Mouse (Mus musculus) urinary bladder, adult 18-20 months (tissue): Measurements from ENCODE around the gene Gm340.

ENCODE experiments used
- DNase-seq, 2 experiments: peaks; one replicate each; pipeline ENCODE4 v3.0.0; 2022; ENCODE audit warnings: low spot score in 2 of 2, mixed read lengths in 2 of 2

Gene Gm340

DNA sequence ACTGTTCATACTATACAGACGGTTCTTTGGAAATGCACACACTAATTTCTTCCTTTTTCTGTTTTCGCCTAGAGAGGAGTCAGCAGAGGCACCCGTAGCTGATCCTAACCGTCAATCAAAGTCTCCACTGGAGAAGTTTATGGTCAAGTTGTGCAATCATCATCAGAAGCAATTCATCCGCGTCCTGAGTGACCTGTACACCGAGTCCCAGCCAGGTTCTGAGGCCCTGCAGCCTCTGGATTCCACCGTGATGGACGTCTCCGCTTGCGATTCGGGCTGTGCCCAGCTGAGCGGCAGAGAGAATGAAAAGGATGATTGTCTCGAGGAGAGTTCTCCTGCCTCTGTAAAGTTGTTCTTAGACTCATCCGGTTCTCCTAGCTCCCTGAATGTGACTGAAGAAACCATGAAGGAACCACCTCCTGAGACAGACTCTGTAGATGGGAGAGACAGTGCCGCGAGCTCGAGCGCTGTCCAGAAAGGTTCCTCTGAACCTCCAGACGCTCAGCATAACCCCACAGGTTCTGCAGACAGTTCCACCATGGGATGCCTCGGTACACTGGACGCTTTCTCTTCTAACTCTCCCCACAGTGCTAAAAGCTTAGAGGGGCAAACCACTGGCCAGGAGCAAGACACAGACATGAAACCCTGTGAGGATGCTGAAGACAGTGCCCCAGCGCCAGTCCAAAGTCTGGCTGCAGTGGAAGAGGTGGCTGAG lies at the start of gene Gm340:
Gm340 (plus strand) TSS at position 665 of the 715 bp plus-strand sequence.
- no peak for DNase-seq

DNA sequence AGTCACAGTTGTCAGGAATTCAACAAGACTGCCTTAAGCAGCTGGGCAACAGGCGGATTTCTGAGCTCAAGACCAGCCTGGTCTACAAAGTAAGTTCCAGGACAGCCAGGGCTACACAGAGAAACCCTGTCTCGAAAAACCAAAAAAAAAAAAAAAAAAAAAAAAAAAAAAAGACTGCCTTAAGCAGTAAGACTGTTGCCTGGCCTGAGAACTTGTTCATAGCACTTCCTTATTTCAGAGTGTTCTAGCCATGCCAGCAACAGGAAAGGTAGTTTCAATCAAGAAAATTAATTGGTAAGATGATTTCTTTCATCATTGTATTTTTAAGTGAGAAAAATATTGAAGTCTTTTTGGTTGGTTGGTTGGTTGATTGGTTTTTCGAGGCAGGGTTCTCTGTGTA lies 48.1 kb upstream of the Gm340 start:
- DNase-seq, result no peak

DNA sequence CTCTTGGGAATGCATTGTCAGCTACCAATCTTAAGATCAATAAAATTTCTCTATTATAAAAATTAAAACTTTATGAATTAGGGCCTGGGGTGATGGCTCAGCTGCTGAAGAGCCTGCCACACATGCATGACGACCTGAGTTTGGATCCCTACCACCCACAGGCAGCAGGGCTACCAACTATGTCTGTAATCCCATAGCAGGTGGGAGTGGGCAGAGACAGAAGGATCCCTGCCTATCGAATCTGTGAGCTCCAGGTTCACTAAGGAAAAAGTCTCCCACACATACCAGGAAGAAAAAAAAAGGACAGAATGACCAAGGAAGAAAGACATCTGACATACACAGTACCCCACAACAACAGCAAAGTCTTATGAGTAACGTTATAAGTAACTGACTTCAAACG lies 25.2 kb upstream of the Gm340 start:
- no peak for DNase-seq

DNA sequence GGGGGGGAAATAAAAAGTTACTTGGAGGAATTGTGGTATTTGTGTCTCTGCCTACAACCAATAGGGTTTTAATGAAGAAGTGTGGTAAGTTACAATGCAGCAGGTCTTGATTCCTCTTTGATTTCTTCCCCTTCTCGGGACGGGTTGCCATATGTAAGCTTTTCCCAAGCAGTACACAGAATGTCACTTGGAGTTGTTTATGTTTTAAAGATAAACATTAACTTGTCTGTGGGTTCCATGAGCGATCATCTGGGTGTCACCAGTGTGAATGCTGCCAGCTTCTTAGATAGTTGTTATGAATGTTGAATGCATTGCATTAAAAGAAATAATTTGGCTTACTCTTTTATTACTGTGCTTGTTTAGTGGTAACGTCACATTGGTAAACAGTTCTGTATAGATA lies 24.7 kb upstream of the Gm340 start:
- no peak for DNase-seq

DNA sequence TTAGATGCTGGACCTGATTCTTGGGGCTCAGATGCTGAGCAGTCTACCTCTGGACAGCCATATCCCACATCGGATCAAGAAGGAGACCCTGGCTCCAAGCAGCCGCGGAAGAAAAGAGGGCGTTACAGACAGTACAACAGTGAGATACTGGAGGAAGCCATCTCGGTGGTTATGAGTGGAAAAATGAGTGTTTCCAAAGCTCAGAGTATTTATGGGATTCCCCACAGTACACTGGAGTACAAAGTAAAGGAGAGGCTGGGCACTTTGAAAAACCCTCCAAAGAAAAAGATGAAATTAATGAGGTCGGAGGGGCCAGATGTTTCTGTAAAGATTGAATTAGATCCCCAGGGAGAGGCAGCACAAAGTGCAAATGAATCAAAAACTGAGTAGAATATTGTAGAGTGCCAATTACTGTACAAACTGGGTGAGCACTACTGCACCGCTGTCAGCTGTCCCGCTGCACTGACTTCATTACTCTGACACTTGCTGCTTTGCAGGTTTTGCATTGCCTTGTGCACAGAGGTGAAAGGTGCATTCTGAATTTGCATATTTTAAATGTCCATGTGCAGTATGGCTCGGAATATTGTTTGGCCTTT lies 23.2 kb upstream of the Gm340 start:
- no peak for DNase-seq

DNA sequence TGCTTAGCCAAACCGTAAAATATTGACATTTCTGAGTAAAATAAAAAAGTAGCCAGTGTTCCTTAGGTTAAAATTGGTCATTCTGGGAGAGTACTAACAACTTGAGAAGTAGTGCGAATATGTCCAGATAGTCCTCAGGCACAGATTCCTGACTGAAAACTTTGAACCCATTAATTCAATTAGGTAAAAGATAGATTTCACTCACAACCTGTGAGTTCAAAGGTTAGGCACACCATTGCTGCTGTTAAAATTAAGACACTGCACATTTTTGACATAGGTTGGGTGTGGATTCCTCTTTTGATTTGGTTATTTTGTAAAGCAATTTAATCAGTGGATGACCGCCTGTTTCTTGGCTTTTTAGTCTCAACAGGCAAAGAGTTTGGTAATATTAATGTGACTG lies 21.3 kb upstream of the Gm340 start:
- DNase-seq, result no peak

DNA sequence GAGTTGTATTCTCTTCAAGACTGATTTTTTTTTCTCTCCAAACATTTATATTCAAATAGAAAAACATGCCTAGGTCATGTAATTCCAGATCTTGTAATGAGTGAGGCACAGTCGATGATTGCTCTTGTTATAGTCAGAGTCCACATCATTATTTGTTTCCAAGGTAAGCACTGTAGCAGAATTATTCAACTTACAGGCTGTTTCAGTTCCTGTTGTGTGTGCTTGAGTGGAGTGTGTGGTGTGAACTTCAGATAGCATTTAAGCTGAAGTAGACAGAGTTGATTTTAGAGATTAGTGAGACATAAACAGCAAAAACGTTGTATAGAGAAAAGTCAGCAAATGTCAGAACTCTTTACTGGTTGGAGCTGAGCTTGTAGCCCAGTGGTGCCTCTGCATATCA lies 13.4 kb upstream of the Gm340 start:
- DNase-seq, result no peak

DNA sequence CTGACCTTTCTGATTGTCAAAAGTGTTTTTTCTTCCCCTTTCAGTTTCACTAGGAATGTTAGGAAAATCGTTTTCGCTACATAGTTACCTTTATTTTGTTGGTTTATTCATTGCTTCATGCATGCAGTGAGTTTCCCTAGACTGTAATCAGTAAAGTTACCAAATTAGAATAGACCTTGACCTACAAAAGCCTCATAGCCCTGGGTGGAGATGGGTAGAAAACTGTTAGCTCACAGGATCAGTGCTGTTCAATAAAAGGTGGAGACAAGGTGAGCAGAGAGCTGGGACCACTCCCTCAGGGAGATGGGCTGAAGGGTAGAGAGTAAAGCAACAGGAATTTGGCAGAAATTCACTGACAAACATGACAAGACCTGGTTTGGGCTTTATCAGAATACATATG lies 8.5 kb upstream of the Gm340 start:
- DNase-seq, result no peak

DNA sequence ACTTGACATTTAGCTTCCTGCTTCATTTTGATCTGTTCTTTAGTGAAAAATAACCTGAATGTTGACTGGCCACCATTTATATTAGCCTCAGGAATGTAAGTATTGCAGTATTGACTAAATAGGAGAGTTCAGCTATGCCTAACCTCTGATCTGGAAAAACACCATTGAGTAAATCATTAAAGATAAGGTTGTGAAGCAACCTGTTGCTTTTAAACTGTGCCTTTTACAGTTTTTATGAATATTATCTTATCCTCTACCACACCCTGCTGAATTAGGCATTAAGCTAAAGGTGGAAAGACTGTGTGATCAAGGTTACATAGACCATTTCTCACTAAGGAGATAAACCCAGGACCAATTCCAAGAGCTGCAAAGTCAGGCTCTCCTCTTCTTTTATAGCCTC lies 4.6 kb upstream of the Gm340 start:
- DNase-seq, result no peak

DNA sequence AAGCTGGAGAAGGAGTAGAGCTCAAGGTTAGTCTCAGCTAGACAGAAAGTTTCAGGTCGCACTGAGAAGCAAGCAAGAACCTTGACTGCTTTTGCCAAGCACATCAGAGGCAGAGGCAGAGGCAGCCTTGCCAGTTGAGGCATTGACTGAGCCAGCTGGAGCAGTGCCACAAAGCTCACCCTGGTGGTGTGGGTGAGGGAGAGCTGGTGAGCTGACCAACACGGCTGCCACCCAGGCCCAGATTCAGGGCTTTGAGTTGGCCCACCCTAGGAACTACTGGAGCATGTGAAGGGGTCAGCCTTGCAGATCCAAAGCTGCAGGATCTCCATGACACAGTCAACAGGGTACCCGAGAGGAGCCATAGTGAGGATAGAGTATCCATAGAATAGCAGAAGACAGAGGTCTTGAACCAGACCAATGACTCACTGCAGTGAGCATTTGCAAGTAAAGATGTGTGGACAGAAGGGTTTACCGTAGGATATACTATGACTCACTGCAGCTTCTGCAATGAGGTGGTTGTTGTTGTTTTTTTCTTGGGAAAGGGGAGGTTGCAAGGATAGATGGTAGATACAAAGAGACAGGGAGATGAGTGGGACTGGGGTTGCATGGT lies 2.8 kb upstream of the Gm340 start:
- no peak for DNase-seq

DNA sequence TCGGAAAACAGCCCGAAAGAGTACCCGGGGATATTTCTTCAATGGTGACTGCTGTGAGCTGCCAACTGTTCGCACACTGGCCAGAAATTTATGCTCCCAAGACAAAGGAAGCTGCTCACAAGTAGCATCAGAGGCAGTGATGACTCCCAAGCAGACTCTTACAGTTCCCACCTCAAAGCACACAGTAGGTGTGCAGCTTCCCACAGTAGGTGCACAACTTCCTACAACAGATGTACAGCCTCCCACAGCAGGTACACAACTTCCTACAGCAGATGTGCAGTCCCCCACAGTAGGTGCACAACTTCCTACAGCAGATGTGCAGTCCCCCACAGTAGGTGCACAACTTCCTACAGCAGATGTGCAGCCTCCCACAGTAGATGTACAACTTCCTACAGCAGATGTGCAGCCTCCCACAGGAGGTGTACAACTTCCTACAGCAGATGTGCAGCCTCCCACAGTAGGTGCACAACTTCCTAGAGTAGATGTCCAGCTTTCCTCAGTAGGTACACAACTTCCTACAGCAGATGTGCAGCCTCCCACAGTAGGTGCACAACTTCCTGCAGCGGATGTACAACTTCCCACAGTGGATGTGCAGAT lies 846 bp downstream of the Gm340 start:
- DNase-seq, result no peak

DNA sequence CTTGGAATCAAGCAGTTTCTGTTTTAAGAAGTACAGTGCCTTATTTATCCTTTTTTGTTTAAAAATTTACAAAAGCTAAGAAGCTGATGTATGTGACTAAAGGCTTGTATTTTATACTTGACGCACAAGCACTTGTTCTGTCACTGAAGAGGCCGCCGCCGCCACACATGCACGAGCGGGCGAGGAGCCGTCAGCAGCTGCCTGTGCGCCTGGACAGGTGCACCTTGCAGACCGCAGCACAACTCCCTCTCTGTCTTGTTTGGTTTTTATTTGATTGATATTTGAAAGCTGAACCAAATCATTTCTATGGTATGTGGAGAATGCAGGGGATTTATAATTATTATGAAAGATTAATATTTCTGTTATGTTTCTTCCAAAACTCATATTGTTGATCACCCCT lies 4.6 kb downstream of the Gm340 start:
- no peak for DNase-seq

DNA sequence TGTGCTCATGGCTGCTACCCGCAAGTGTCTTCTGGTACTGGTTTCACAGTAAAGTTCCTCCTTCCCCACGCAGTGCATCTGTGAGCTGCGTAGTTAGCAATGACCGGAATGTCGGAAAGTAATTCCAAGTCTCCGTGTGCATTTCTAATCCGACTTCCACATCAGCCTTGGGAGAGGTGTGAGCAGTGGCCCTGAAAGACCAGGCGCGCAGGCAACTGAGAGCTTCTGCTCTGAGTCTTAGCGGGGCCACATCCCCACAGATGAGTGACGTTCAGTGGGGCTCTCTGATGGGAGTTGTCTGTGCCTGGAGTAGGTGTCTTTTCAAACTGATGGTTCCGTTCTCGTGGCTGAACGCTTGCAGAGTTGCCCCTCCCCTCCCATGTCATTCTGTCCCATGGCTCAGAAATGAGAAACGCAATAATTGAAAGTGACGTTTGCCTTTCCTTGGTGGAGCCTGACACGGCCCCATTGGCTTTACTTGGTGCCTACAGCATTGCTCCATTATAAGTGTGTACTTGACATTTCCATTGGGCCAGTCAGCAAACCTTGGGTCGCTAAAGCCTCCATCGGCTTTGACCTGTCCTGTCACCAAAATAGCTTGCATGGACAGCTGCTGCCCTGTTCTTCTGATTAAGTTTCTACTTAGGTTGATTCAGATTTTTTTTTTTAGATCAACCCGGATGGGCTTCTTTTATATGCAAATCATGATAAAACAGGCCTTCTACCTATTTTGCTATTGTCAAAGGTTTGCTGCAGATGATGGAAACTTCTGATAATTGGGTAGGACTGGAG lies 5.5 kb downstream of the Gm340 start:
- DNase-seq, result no peak

DNA sequence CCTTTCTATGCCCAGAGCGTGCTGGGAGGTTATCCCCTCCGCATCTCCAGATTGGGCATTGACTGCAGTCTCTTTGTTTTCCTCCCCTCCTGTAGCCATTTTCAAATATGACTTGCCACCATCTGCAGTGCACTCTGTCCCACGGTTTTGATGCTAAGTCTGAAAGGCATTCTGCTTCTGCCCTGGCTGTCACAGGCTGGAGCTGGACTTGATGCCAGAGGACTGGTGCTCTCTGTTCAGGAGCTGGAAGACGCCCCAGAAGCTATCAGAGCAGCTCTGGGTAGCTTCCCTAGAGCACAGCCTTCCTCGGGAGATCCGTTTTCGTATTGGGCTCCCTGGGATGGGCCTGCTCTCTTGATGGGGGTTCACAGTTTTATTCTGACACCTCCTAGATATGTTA lies 6.9 kb downstream of the Gm340 start:
- DNase-seq, result no peak

DNA sequence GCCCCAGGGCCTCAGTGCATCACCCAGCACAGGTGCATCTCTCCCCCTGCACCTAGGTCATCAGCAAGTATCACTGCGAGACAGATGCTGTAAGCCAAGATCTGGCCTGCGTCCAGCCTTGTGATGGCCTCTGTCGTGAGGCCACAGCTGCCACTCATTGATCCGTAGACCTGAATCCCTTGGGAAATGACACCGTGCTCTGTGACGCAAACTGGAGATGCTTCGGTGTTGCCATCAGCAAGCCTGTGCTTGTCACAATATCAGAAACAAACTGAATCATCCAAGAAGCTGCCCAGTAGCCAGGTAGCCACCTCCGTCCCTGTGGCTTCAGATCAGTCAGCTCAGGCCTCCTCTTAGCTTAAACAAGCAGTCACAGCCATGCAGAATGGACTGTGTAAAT lies 7.5 kb downstream of the Gm340 start:
- no peak for DNase-seq

DNA sequence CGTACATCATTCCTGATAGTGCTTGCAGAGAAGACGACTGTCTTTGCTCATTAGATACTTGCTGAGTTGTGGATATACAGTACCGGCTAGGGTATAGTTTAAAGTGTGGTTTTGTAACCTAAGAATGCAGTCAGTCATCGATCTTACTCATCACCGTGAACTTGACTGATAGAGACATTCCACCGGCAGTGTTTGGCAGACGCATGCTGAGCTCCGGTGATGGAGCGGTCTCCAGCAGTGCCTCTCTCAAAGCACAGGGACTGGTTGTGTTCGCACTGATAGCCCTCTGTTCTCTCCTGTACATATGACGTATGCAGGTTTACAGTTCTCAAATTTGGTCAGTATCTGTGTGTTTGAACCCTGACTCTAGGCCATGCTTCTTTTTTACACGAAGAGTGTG lies 9.6 kb downstream of the Gm340 start:
- DNase-seq, result no peak

DNA sequence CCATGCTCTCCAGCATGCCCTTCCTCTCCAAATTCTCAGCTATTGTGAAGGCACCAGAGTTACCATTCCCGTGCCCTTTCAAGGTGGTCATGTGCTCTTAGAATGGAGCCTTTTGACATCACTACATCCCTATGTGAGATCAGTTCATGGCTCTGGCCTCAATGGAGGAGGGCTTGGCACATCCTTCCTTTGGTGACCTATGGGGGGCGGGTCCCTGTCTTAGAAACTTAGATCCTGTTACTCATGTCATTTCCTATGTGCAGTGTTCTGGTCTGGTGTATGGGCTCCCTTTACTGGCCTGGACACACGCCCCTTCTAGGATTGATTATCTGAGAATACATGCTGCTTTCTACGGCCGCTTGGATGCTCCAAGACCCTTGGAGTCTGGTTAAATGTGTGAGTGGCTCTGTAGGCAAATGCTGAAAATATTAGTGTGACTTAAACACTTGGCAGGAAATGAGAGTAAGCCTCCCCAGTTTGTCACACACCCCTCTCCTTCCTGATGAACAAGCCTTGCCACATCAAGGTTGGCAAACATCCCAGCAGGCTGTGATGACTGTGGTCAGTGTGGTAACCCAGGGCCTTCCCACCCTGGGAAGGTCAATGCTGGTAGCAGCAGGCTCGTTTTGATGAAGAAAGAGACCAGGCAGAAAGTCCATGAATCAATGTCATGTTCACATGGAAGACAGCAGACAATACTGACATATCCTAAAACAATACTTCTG lies 15.2 kb downstream of the Gm340 start:
- DNase-seq, result peak; percentile 22 to 59

DNA sequence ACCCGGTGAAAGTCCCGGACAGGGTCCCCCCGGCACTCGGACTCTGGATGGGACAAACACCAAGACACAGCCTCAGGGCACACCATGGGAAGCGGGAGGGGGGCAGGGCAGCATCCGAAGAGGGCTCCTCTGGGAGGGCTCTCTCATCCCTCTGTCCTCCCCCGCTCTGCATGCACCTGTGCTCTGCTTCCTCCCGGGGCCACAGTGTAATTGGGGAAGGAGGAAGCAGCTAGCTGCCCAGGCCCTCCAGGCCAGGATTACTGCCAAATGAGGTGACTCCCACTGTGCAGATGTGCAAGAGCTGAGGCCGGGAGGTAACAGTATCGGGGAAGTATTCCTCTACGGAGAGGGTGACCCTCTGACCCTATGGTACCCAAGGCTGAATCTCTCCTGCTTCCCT lies 18.5 kb downstream of the Gm340 start:
- DNase-seq, result no peak

DNA sequence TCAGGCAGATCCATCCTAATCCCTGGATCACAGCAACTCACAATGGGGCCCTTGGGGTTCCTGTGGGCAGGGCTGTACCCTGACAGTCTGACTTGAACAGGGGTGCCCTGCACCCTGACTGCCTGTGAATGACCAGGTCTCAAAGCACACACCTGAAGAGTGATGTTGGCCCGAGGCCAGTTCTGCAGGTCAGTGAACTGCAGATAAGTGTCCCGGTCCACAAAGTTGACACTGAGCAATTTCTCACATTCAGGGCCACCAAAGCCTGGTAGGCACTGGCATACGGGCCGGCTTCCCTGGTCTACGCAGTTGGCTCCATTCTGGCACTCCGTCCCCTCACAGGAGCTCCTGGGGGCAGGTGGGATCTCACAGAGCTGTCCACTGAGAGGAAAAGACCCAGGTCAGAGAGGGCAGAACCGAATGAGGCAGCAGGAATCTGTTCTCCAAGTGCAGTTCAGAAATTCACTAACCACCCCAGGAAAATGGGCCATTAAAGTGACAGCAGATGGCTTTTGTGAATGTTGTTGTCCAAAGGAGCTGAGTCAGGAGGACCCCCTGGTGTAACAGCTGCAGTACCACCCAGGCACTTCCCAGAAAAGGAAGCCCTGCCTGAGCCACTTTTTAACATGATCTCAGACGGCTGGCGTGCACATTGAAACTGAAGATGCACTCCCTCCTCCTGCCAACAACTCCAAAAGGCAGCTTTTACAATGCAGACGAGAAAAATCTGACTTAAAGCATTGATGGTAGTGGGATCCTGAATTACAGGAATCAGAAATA lies 24.2 kb downstream of the Gm340 start:
- DNase-seq, result no peak

DNA sequence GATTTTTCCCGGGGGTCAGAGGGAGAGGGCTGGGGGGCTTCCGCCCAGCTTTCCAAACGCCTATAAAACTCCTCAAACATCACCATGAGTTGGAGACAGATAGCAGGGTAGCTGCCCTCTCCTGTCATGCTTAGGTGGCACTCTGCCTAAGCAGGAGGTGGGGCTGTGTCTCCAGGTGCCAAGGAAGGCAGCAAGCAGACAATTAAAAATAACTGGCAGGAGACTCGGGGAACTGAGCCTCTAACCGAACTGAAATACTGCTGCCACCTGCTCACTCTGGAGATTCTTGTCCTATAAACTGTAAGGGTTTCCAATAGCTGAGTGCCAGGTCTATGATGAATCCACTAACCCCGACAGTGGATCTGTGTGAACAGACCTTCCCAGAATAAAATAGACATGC lies 29.5 kb downstream of the Gm340 start:
- no peak for DNase-seq
